Mouse (Mus musculus): ENCODE results near the gene Fam209. TPM values are rescaled to one million over a fixed set of nuclear protein-coding genes. Genes with fewer than 3 reads are reported as not detected.

Gene Fam209
- polyA plus RNA-seq, 1 experiment, result not detected

GRCm38 (mm10) chr2:172501341-172501740, 29.0 kb downstream of the Fam209 start:
- no peak for TF ChIP-seq GATA1 (IDR thresholded peaks at IDR 0.05; ENCODE audit: low read length)

DNA sequence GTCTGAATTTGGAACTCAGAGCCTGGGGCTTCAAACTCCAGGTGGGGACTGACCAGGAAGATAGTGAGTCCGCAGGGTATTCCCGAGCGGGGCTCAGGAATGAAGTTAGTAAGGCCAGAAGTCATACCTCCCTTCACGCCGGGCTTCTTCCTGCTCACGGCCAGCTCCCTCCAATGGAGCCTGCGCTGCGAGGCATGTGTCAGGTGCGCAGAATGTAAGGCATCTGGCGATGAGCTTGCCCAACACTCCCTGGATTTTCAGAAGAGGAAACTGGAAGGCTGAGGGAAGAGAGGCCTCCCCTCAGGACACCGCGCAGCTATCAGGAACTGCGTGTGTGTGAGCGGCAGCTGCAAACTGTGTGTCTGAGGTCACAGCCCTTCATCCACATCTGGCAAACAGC, 29.8 kb downstream of the Fam209 start:
- no peak for TF ChIP-seq GATA1 (IDR thresholded peaks at IDR 0.05; ENCODE audit: low read length)

- TF ChIP-seq GATA1 (IDR thresholded peaks at IDR 0.05; ENCODE audit: low read length), result no peak
Observed at GRCm38 (mm10) chr2:172506121-172506520, 33.8 kb downstream of the Fam209 start.

- TF ChIP-seq GATA1 (IDR thresholded peaks at IDR 0.05; ENCODE audit: low read length), result no peak
Observed at GRCm38 (mm10) chr2:172510056-172510712, 37.9 kb downstream of the Fam209 start.

DNA sequence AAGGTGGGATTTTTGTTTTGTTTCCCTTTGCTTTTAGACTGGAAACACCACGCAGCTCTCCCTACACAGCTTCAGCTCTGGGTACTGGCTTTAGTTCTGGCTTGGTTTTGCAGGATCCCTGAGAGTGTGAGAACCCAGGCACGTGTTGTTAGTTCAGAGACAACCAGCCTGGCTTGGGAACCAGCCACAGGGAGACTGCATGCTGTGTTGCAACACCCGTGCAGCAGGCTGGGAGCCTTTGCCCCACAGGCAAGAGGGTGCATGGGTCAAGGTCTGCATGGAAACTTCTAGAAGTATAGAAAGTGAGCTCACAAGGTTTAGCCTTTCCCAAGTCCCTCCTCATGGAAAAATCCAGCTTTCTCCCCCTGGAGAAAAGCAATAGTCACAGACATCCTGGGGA, 38.6 kb downstream of the Fam209 start:
- TF ChIP-seq GATA1 (IDR thresholded peaks at IDR 0.05; ENCODE audit: low read length), result no peak

GRCm38 (mm10) chr2:172516407-172516992, 44.2 kb downstream of the Fam209 start:
- TF ChIP-seq GATA1 (IDR thresholded peaks at IDR 0.05; ENCODE audit: low read length), result no peak

GRCm38 (mm10) chr2:172520616-172521371, 48.5 kb downstream of the Fam209 start:
- no peak for TF ChIP-seq GATA1 (IDR thresholded peaks at IDR 0.05; ENCODE audit: low read length)

DNA sequence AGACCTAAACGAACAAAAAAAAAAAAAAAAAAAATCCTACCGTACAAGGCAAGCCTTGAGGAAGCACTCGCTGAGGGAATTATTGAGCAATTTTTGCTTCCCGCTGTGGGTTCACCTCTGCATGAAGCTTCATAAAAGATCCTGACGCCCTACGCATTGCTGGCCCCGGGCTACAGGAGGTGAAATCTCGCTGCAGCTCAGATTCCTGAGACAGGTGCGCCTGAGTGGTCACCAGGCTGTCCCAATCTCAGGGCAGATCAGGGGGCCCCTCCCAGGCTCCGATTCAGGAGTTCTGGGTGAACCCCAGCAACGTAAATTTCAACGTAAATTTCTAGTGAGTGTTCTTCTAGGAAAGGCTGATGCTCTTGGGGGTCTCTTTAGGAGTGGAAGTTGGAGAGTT, 50.2 kb downstream of the Fam209 start:
- no peak for TF ChIP-seq GATA1 (IDR thresholded peaks at IDR 0.05; ENCODE audit: low read length)

Other genes starting within 250 kb of the Fam209 start
- gene Mc3r, start 224.0 kb upstream of the Fam209 start, polyA plus RNA-seq (2012), result not detected in 2 replicates
- 16.0 and 21.8 TPM in 2 replicates for gene Fam210b, start 127.0 kb upstream of the Fam209 start, polyA plus RNA-seq (2012)
- gene Aurka, start 102.0 kb upstream of the Fam209 start, polyA plus RNA-seq (2012), result 11.8 and 30.1 TPM in 2 replicates
- gene Cstf1, start 101.8 kb upstream of the Fam209 start, polyA plus RNA-seq (2012), result 9.6 and 23.4 TPM in 2 replicates
- gene Cass4, start 78.7 kb upstream of the Fam209 start, polyA plus RNA-seq (2012), result not detected in 2 replicates
- 16.3 and 55.3 TPM in 2 replicates for gene Rtf2, start 32.0 kb upstream of the Fam209 start, polyA plus RNA-seq (2012)
- not detected in 2 replicates for gene Gcnt7, start 13.9 kb upstream of the Fam209 start, polyA plus RNA-seq (2012)
- not detected in 2 replicates for gene Tfap2c, start 77.1 kb downstream of the Fam209 start, polyA plus RNA-seq (2012)

Data from G1E-ER4 (cell line).